Comparison of ENCODE assay signal across 7 mouse cellular contexts in genomic region chr19:6969665-6970381, GRCm38 (mm10). TPM values are rescaled to one million over a fixed set of nuclear protein-coding genes. Genes with fewer than 3 reads are reported as not detected.
DNase-seq lines count a peak whose midpoint lies in the region; ATAC-seq lines count a peak whose summit lies in the region.

No protein-coding gene starts in this region.

- peak overlapping the region; percentile 46 for H3K4me2 ChIP-seq in forebrain, embryonic 15.5 days (replicated peaks)
- H3K4me2 ChIP-seq in hindbrain, embryonic 12.5 days (replicated peaks) = peak overlapping the region; percentile 56
- peak overlapping the region; percentile 73 for H3K4me2 ChIP-seq in limb, embryonic 15.5 days
- peak overlapping the region; percentile 46 for H3K4me2 ChIP-seq in midbrain, embryonic 14.5 days (ENCODE audit: low read length)

- DNase-seq in ES-CJ7 (ENCODE audit: low read depth, low spot score) = peak; percentile 82
- peak; percentile 93 for DNase-seq in adrenal gland, postnatal 10 days
- peak; percentile 53 for DNase-seq in midbrain, embryonic 14.5 days
- DNase-seq in testis, postnatal 10 days (ENCODE audit: low spot score) = peak; percentile 87

- no peaks in the 10 kb centered on the region for H3K36me3 ChIP-seq in forebrain, embryonic 15.5 days
- no peaks in the 10 kb centered on the region for H3K36me3 ChIP-seq in hindbrain, embryonic 12.5 days
- H3K36me3 ChIP-seq in limb, embryonic 15.5 days = peaks cover 19% of the 10 kb centered on the region
- no peaks in the 10 kb centered on the region for H3K36me3 ChIP-seq in midbrain, embryonic 14.5 days (ENCODE audit: control insufficient read depth, insufficient read depth, low read length)

- H3K4me3 ChIP-seq in forebrain, embryonic 15.5 days = peak overlapping the region; percentile 41
- H3K4me3 ChIP-seq in hindbrain, embryonic 12.5 days = peak overlapping the region; percentile 45
- peak overlapping the region; percentile 67 for H3K4me3 ChIP-seq in limb, embryonic 15.5 days
- H3K4me3 ChIP-seq in midbrain, embryonic 14.5 days (replicated peaks; ENCODE audit: low read depth, low read length) = peak overlapping the region; percentile 28

- H3K27ac ChIP-seq in forebrain, embryonic 15.5 days (replicated peaks) = no peak overlapping the region
- no peak overlapping the region for H3K27ac ChIP-seq in hindbrain, embryonic 12.5 days
- peak overlapping the region; percentile 44 for H3K27ac ChIP-seq in limb, embryonic 15.5 days
- no peak overlapping the region for H3K27ac ChIP-seq in midbrain, embryonic 14.5 days (replicated peaks; ENCODE audit: low read depth, low read length)

- 0 out of 2 replicates have a peak, but pooled peaks have one; percentile 9 for ATAC-seq in forebrain, embryonic 15.5 days (replicated peaks)
- ATAC-seq in hindbrain, embryonic 12.5 days (ENCODE audit: low FRiP score) = 0 out of 2 replicates have a peak, but pooled peaks have one; percentile 11
- peak; percentile 49; the same call in 1 of the 2 replicates for ATAC-seq in limb, embryonic 15.5 days (ENCODE audit: insufficient number of reproducible peaks, low FRiP score, low TSS enrichment, low read depth)
- ATAC-seq in midbrain, embryonic 14.5 days (ENCODE audit: low FRiP score, low TSS enrichment) = no peak

- peak overlapping the region; percentile 22 for H3K9ac ChIP-seq in forebrain, embryonic 15.5 days (replicated peaks)
- H3K9ac ChIP-seq in hindbrain, embryonic 12.5 days = peak overlapping the region; percentile 61
- H3K9ac ChIP-seq in limb, embryonic 15.5 days = peak overlapping the region; percentile 63
- H3K9ac ChIP-seq in midbrain, embryonic 14.5 days (replicated peaks; ENCODE audit: low read length) = no peak overlapping the region; the same call in 1 of the 2 replicates

- peaks cover 21% of the 10 kb centered on the region for H3K4me1 ChIP-seq in forebrain, embryonic 15.5 days
- peaks cover 24% of the 10 kb centered on the region for H3K4me1 ChIP-seq in hindbrain, embryonic 12.5 days
- H3K4me1 ChIP-seq in limb, embryonic 15.5 days = peaks cover 47% of the 10 kb centered on the region
- peaks cover 12% of the 10 kb centered on the region for H3K4me1 ChIP-seq in midbrain, embryonic 14.5 days (ENCODE audit: control insufficient read depth, insufficient read depth, low read length)

- peaks cover 12% of the 10 kb centered on the region for H3K27me3 ChIP-seq in forebrain, embryonic 15.5 days
- H3K27me3 ChIP-seq in hindbrain, embryonic 12.5 days = peaks cover 37% of the 10 kb centered on the region
- no peaks in the 10 kb centered on the region for H3K27me3 ChIP-seq in limb, embryonic 15.5 days
- peaks cover 20% of the 10 kb centered on the region for H3K27me3 ChIP-seq in midbrain, embryonic 14.5 days (ENCODE audit: control insufficient read depth, insufficient read depth, low read length)

- no peaks in the 10 kb centered on the region for H3K9me3 ChIP-seq in forebrain, embryonic 15.5 days
- H3K9me3 ChIP-seq in hindbrain, embryonic 12.5 days (replicated peaks) = no peaks in the 10 kb centered on the region
- no peaks in the 10 kb centered on the region for H3K9me3 ChIP-seq in limb, embryonic 15.5 days
- H3K9me3 ChIP-seq in midbrain, embryonic 14.5 days (ENCODE audit: control insufficient read depth, low read length) = no peaks in the 10 kb centered on the region

- 1% methylated on average over 45 of the region's 55 CpGs for WGBS in forebrain, embryonic 15.5 days
- 1% methylated on average over 47 of the region's 55 CpGs for WGBS in hindbrain, embryonic 12.5 days
- 2% methylated on average over 49 of the region's 55 CpGs for WGBS in limb, embryonic 15.5 days
- 1% methylated on average over 55 of the region's 55 CpGs for WGBS in midbrain, embryonic 14.5 days

RNA-seq across cellular contexts. Expression of gene Ppp1r14b, which starts 4.9 kb away (rescaled TPM):
- 100 to 1,000 TPM; 289 to 333 TPM for total RNA-seq in adrenal gland, postnatal 10 days (2021)
- polyA plus RNA-seq in forebrain, embryonic 15.5 days (2015; fragmentation: Nextera tagmentation; extraction: Ambion mirVana) = 263 and 289 TPM in 2 replicates
- polyA plus RNA-seq in hindbrain, embryonic 12.5 days (2016; fragmentation: Nextera tagmentation; extraction: Ambion mirVana) = 259 and 281 TPM in 2 replicates
- polyA plus RNA-seq in limb, embryonic 15.5 days (2015; fragmentation: Nextera tagmentation; extraction: Ambion mirVana) = 168 TPM in 2 replicates
- polyA plus RNA-seq in midbrain, embryonic 14.5 days (2014; fragmentation: Nextera tagmentation; extraction: Ambion mirVana) = 198 and 257 TPM in 2 replicates

RNA-seq across cellular contexts. Expression of gene Plcb3, which starts 6.4 kb away (rescaled TPM):
- total RNA-seq in adrenal gland, postnatal 10 days (2021) = 10 to 100 TPM; 45.7 to 63.5 TPM
- 11.2 and 11.5 TPM in 2 replicates for polyA plus RNA-seq in forebrain, embryonic 15.5 days (2015; fragmentation: Nextera tagmentation; extraction: Ambion mirVana)
- 27.9 and 29.3 TPM in 2 replicates for polyA plus RNA-seq in hindbrain, embryonic 12.5 days (2016; fragmentation: Nextera tagmentation; extraction: Ambion mirVana)
- polyA plus RNA-seq in limb, embryonic 15.5 days (2015; fragmentation: Nextera tagmentation; extraction: Ambion mirVana) = 48.4 and 50.5 TPM in 2 replicates
- 6.3 and 8.8 TPM in 2 replicates for polyA plus RNA-seq in midbrain, embryonic 14.5 days (2014; fragmentation: Nextera tagmentation; extraction: Ambion mirVana)

RNA-seq across cellular contexts. Expression of gene Fkbp2, which starts 10.5 kb away (rescaled TPM):
- 10 to 100 TPM; 70.7 to 71.4 TPM for total RNA-seq in adrenal gland, postnatal 10 days (2021)
- 83.7 and 90.9 TPM in 2 replicates for polyA plus RNA-seq in forebrain, embryonic 15.5 days (2015; fragmentation: Nextera tagmentation; extraction: Ambion mirVana)
- polyA plus RNA-seq in hindbrain, embryonic 12.5 days (2016; fragmentation: Nextera tagmentation; extraction: Ambion mirVana) = 77.8 and 82.5 TPM in 2 replicates
- polyA plus RNA-seq in limb, embryonic 15.5 days (2015; fragmentation: Nextera tagmentation; extraction: Ambion mirVana) = 117 and 124 TPM in 2 replicates
- polyA plus RNA-seq in midbrain, embryonic 14.5 days (2014; fragmentation: Nextera tagmentation; extraction: Ambion mirVana) = 73.8 and 86.9 TPM in 2 replicates

RNA-seq across cellular contexts. Expression of gene Vegfb, which starts 17.6 kb away (rescaled TPM):
- 100 to 1,000 TPM; 110 to 139 TPM for total RNA-seq in adrenal gland, postnatal 10 days (2021)
- 41.0 and 46.7 TPM in 2 replicates for polyA plus RNA-seq in forebrain, embryonic 15.5 days (2015; fragmentation: Nextera tagmentation; extraction: Ambion mirVana)
- 32.2 and 37.0 TPM in 2 replicates for polyA plus RNA-seq in hindbrain, embryonic 12.5 days (2016; fragmentation: Nextera tagmentation; extraction: Ambion mirVana)
- polyA plus RNA-seq in limb, embryonic 15.5 days (2015; fragmentation: Nextera tagmentation; extraction: Ambion mirVana) = 39.9 and 46.3 TPM in 2 replicates
- 33.1 and 47.3 TPM in 2 replicates for polyA plus RNA-seq in midbrain, embryonic 14.5 days (2014; fragmentation: Nextera tagmentation; extraction: Ambion mirVana)

RNA-seq across cellular contexts. Expression of gene Dnajc4, which starts 22.5 kb away (rescaled TPM):
- total RNA-seq in adrenal gland, postnatal 10 days (2021) = 10 to 100 TPM; 46.0 to 58.5 TPM
- polyA plus RNA-seq in forebrain, embryonic 15.5 days (2015; fragmentation: Nextera tagmentation; extraction: Ambion mirVana) = 20.3 and 22.8 TPM in 2 replicates
- 20.5 and 24.0 TPM in 2 replicates for polyA plus RNA-seq in hindbrain, embryonic 12.5 days (2016; fragmentation: Nextera tagmentation; extraction: Ambion mirVana)
- 23.8 and 30.6 TPM in 2 replicates for polyA plus RNA-seq in limb, embryonic 15.5 days (2015; fragmentation: Nextera tagmentation; extraction: Ambion mirVana)
- polyA plus RNA-seq in midbrain, embryonic 14.5 days (2014; fragmentation: Nextera tagmentation; extraction: Ambion mirVana) = 23.1 and 26.7 TPM in 2 replicates
